Mouse (Mus musculus): ENCODE results near the gene Nr3c2. TPM values are rescaled to one million over a fixed set of nuclear protein-coding genes. Genes with fewer than 3 reads are reported as not detected.
A peak's percentile ranks its signal among the peaks of the same experiment; 100 is the strongest.

The Nr3c2 gene
- polyA plus RNA-seq, 1 experiment from 2014 or later, result 2.8 TPM

DNA sequence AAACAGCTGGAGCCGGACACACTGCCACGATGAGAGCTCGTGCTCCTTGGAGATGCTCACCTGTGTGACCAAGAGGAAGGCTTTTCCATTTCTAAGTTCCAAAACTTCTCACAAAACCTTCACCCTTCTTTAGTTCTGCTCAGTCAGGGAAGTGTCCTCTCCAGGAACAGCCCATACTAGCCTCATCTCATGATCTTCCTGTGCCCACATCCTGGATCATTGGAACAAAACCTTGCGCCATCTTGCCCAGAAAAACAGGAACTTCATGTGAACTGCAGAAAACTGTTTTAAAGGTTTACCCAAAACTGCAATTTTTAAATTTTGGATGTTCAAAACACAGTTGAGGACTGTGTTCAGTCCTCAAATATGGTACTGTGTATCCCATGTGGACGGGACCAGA is 142.0 kb downstream of the Nr3c2 start:
- no peak for ATAC-seq (ENCODE audit: insufficient read depth, low FRiP score)
- no peaks in the 10 kb centered on the region for H3K27me3 ChIP-seq (ENCODE audit: control insufficient read depth, insufficient read depth, low read length)
- no peaks in the 10 kb centered on the region for H3K36me3 ChIP-seq (ENCODE audit: control insufficient read depth, insufficient read depth, low read length)
- no peak overlapping the region for H3K4me2 ChIP-seq (ENCODE audit: low read depth, low read length)
- H3K9ac ChIP-seq (ENCODE audit: low read length), result no peak overlapping the region
- no peak overlapping the region for H3K4me3 ChIP-seq (replicated peaks; ENCODE audit: low read length)
- WGBS, result 92% methylated on average over 5 of the region's 5 CpGs
- no peaks in the 10 kb centered on the region for H3K4me1 ChIP-seq (ENCODE audit: control insufficient read depth, insufficient read depth, low read length)
- H3K27ac ChIP-seq (ENCODE audit: low read length), result no peak overlapping the region
- no peaks in the 10 kb centered on the region for H3K9me3 ChIP-seq (replicated peaks; ENCODE audit: control insufficient read depth, low read length)

- no peak overlapping the region for H3K4me2 ChIP-seq (ENCODE audit: low read depth, low read length)
- no peaks in the 10 kb centered on the region for H3K27me3 ChIP-seq (ENCODE audit: control insufficient read depth, insufficient read depth, low read length)
- H3K9ac ChIP-seq (ENCODE audit: low read length), result no peak overlapping the region
- H3K36me3 ChIP-seq (ENCODE audit: control insufficient read depth, insufficient read depth, low read length), result no peaks in the 10 kb centered on the region
- no peak overlapping the region for H3K27ac ChIP-seq (ENCODE audit: low read length)
- H3K4me1 ChIP-seq (ENCODE audit: control insufficient read depth, insufficient read depth, low read length), result no peaks in the 10 kb centered on the region
- ATAC-seq (ENCODE audit: insufficient read depth, low FRiP score), result peak; percentile 80; the same call in 1 of the 2 replicates
- WGBS, result 49% methylated on average over 12 of the region's 12 CpGs
- H3K9me3 ChIP-seq (replicated peaks; ENCODE audit: control insufficient read depth, low read length), result no peaks in the 10 kb centered on the region
- no peak overlapping the region for H3K4me3 ChIP-seq (replicated peaks; ENCODE audit: low read length)
Measured at GRCm38 (mm10) chr8:77044849-77045248, 145.6 kb downstream of the Nr3c2 start.

DNA sequence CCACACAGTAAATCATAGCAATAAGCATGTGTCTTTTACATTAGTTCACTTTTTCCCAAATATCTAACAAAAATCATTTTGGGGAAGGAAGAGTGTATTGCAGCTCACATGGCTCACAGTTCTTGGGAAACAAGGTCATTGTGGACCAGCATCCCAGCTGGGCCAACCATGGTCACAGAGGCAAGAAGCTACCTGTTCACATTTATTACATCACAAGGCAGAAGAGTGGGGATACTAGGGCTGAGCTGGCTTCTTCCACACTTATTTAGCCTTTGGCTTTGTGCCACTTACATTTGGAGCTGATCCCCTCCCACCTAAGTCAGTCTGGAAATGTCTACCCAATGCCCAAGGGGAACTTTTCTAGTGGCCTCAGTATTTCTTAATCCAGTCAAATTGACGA is 146.5 kb downstream of the Nr3c2 start:
- H3K27me3 ChIP-seq (ENCODE audit: control insufficient read depth, insufficient read depth, low read length), result no peaks in the 10 kb centered on the region
- H3K9me3 ChIP-seq (replicated peaks; ENCODE audit: control insufficient read depth, low read length), result no peaks in the 10 kb centered on the region
- no peaks in the 10 kb centered on the region for H3K36me3 ChIP-seq (ENCODE audit: control insufficient read depth, insufficient read depth, low read length)
- H3K4me1 ChIP-seq (ENCODE audit: control insufficient read depth, insufficient read depth, low read length), result no peaks in the 10 kb centered on the region
- 80% methylated on average over 1 of the region's 1 CpGs for WGBS
- H3K4me2 ChIP-seq (ENCODE audit: low read depth, low read length), result no peak overlapping the region
- no peak overlapping the region for H3K27ac ChIP-seq (ENCODE audit: low read length)
- no peak overlapping the region for H3K4me3 ChIP-seq (replicated peaks; ENCODE audit: low read length)
- ATAC-seq (ENCODE audit: insufficient read depth, low FRiP score), result no peak
- H3K9ac ChIP-seq (ENCODE audit: low read length), result no peak overlapping the region

DNA sequence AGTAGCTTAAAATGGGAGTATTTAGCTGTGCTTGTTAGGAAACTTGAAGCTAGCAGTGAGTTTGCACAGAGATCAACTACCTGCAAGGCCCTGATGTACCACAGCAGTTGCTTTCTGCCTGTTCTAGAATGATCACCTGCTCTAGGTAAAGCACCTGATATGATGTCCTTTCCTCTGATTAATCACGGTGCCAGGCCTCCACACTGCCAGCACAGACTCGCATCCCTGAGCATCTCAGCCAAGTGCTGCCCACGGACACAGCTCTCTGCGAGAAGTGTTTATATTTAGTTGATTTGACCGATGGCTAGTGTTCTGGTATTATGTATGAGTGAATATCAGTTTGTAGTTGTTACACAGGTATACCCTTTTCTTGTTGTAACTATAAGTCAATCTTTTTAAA is 147.0 kb downstream of the Nr3c2 start:
- Histone ChIP-seq H3K4me2 (ENCODE audit: low read depth, low read length) (no peak overlapping the region), H3K9me3 (replicated peaks; ENCODE audit: control insufficient read depth, low read length) (no peaks in the 10 kb centered on the region), H3K27ac (ENCODE audit: low read length) (no peak overlapping the region), H3K4me3 (replicated peaks; ENCODE audit: low read length) (no peak overlapping the region), H3K27me3 (ENCODE audit: control insufficient read depth, insufficient read depth, low read length) (no peaks in the 10 kb centered on the region), H3K36me3 (ENCODE audit: control insufficient read depth, insufficient read depth, low read length) (no peaks in the 10 kb centered on the region), H3K4me1 (ENCODE audit: control insufficient read depth, insufficient read depth, low read length) (no peaks in the 10 kb centered on the region), H3K9ac (ENCODE audit: low read length) (no peak overlapping the region)
- ATAC-seq (ENCODE audit: insufficient read depth, low FRiP score), result no peak
- 52% methylated on average over 5 of the region's 5 CpGs for WGBS

DNA sequence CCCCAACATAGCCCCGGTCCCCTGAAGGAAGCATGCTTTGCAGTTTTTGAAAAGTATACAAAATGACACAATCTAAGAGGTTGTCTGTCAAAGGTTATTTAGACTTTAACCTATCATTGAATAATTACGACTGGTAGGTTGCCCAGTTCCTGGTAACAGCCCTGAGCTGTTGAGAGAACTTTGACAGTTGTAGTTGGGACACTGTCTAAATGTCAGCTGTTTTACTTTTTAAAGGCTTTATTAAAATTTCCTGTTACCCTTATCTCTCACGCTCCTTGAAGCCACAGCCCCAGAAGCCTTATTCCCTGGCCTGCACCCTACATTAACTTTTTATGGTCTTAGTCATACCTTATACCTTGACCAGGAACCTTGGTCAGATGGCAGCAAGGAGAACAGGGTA is 147.5 kb downstream of the Nr3c2 start:
- 37% methylated on average over 3 of the region's 3 CpGs for WGBS
- Histone ChIP-seq H3K9me3 (replicated peaks; ENCODE audit: control insufficient read depth, low read length) (no peaks in the 10 kb centered on the region), H3K4me3 (replicated peaks; ENCODE audit: low read length) (no peak overlapping the region), H3K27ac (ENCODE audit: low read length) (no peak overlapping the region), H3K9ac (ENCODE audit: low read length) (no peak overlapping the region), H3K4me1 (ENCODE audit: control insufficient read depth, insufficient read depth, low read length) (no peaks in the 10 kb centered on the region), H3K27me3 (ENCODE audit: control insufficient read depth, insufficient read depth, low read length) (no peaks in the 10 kb centered on the region), H3K4me2 (ENCODE audit: low read depth, low read length) (no peak overlapping the region), H3K36me3 (ENCODE audit: control insufficient read depth, insufficient read depth, low read length) (no peaks in the 10 kb centered on the region)
- no peak for ATAC-seq (ENCODE audit: insufficient read depth, low FRiP score)

GRCm38 (mm10) chr8:77051399-77052275 is 152.4 kb downstream of the Nr3c2 start:
- 81% methylated on average over 10 of the region's 10 CpGs for WGBS
- no peak for ATAC-seq (ENCODE audit: insufficient read depth, low FRiP score)
- H3K27me3 ChIP-seq (ENCODE audit: control insufficient read depth, insufficient read depth, low read length), result no peaks in the 10 kb centered on the region

DNA sequence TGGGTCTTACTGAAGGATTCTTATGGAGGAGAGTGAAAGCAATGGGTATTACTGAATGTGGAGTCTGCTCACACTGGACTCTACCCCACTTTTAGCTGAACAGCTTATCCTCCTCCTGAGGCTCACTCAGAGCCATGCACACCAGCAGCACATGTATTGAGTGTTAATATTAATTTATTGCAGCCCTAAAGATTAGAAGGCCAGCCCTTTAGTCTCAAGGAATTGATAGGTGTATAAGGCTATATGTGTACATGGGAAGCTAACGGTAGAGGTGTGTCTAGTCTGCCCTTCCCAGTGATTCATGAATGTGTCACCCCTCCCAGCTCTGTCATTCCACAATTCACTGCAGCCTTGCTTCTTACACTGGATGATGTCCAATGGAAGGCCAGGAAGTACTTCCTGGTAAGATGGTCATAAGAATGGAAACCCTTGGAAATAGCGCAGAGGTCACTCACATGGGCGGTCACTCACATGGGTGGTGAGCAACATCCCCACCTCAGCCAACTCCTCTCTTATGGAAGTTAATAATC is 156.3 kb downstream of the Nr3c2 start:
- Histone ChIP-seq H3K4me1 (ENCODE audit: control insufficient read depth, insufficient read depth, low read length) (no peaks in the 10 kb centered on the region), H3K27me3 (ENCODE audit: control insufficient read depth, insufficient read depth, low read length) (no peaks in the 10 kb centered on the region), H3K4me3 (replicated peaks; ENCODE audit: low read length) (no peak overlapping the region), H3K9ac (ENCODE audit: low read length) (no peak overlapping the region), H3K27ac (ENCODE audit: low read length) (no peak overlapping the region), H3K36me3 (ENCODE audit: control insufficient read depth, insufficient read depth, low read length) (no peaks in the 10 kb centered on the region), H3K4me2 (ENCODE audit: low read depth, low read length) (no peak overlapping the region), H3K9me3 (replicated peaks; ENCODE audit: control insufficient read depth, low read length) (no peaks in the 10 kb centered on the region)
- no peak for ATAC-seq (ENCODE audit: insufficient read depth, low FRiP score)
- 93% methylated on average over 3 of the region's 3 CpGs for WGBS

More at GRCm38 (mm10) chr8:77051399-77052275, 152.4 kb downstream of the Nr3c2 start:
- Histone ChIP-seq H3K4me3 (replicated peaks; ENCODE audit: low read length) (no peak overlapping the region), H3K36me3 (ENCODE audit: control insufficient read depth, insufficient read depth, low read length) (no peaks in the 10 kb centered on the region), H3K9ac (ENCODE audit: low read length) (no peak overlapping the region), H3K4me1 (ENCODE audit: control insufficient read depth, insufficient read depth, low read length) (no peaks in the 10 kb centered on the region), H3K4me2 (ENCODE audit: low read depth, low read length) (no peak overlapping the region), H3K9me3 (replicated peaks; ENCODE audit: control insufficient read depth, low read length) (no peaks in the 10 kb centered on the region), H3K27ac (ENCODE audit: low read length) (no peak overlapping the region)

GRCm38 (mm10) chr8:77056853-77057252 is 157.6 kb downstream of the Nr3c2 start:
- ATAC-seq (ENCODE audit: insufficient read depth, low FRiP score), result no peak
- 89% methylated on average over 6 of the region's 6 CpGs for WGBS
- H3K4me3 ChIP-seq (replicated peaks; ENCODE audit: low read length), result no peak overlapping the region
- no peaks in the 10 kb centered on the region for H3K4me1 ChIP-seq (ENCODE audit: control insufficient read depth, insufficient read depth, low read length)
- no peak overlapping the region for H3K4me2 ChIP-seq (ENCODE audit: low read depth, low read length)
- H3K9ac ChIP-seq (ENCODE audit: low read length), result no peak overlapping the region
- H3K9me3 ChIP-seq (replicated peaks; ENCODE audit: control insufficient read depth, low read length), result no peaks in the 10 kb centered on the region
- H3K27me3 ChIP-seq (ENCODE audit: control insufficient read depth, insufficient read depth, low read length), result no peaks in the 10 kb centered on the region
- H3K27ac ChIP-seq (ENCODE audit: low read length), result no peak overlapping the region
- no peaks in the 10 kb centered on the region for H3K36me3 ChIP-seq (ENCODE audit: control insufficient read depth, insufficient read depth, low read length)

DNA sequence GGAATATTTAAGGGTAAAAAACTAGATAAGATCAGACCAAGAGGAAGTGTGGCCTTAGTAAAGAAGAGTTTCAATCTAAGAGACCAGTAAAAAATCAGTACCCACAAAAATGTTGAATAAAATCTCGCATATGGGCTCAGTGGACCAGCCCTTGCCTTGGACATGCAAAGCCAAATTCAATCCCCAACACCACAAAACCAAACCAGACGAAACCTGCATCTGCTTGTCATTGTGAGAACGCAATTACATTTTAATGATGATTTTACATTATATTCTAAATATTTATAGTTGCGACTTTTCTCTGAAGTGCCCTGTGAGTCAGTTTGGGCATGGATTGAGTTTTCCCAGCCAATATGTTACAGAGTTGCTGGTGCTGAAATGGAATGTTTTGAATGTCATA is 183.4 kb downstream of the Nr3c2 start:
- WGBS, result 60% methylated on average over 4 of the region's 4 CpGs
- H3K4me1 ChIP-seq (ENCODE audit: control insufficient read depth, insufficient read depth, low read length), result no peaks in the 10 kb centered on the region
- no peak for ATAC-seq (ENCODE audit: insufficient read depth, low FRiP score)
- no peaks in the 10 kb centered on the region for H3K36me3 ChIP-seq (ENCODE audit: control insufficient read depth, insufficient read depth, low read length)
- no peaks in the 10 kb centered on the region for H3K9me3 ChIP-seq (replicated peaks; ENCODE audit: control insufficient read depth, low read length)
- no peak overlapping the region for H3K4me3 ChIP-seq (replicated peaks; ENCODE audit: low read length)
- H3K27me3 ChIP-seq (ENCODE audit: control insufficient read depth, insufficient read depth, low read length), result no peaks in the 10 kb centered on the region
- no peak overlapping the region for H3K4me2 ChIP-seq (ENCODE audit: low read depth, low read length)
- no peak overlapping the region for H3K27ac ChIP-seq (ENCODE audit: low read length)
- H3K9ac ChIP-seq (ENCODE audit: low read length), result no peak overlapping the region
